Mouse (Mus musculus) megakaryocyte, embryonic 14.5 days (primary cell): Measurements from ENCODE around the gene Samd8. TPM values are rescaled to one million over a fixed set of nuclear protein-coding genes. Genes with fewer than 3 reads are reported as not detected.

Source experiments
- H3K27me3 ChIP-seq: replicated peaks from 2 replicates; pipeline ENCODE3; 2012; ENCODE audit warnings: inconsistent platforms
- H3K36me3 ChIP-seq: replicated peaks from 2 replicates; pipeline ENCODE3; 2012; ENCODE audit warnings: low read length, inconsistent platforms, mixed read lengths
- H3K4me1 ChIP-seq: 2 replicates; pipeline ENCODE4 v1.6.1; 2012; ENCODE audit warnings: inconsistent platforms
- H3K4me3 ChIP-seq: replicated peaks from 2 replicates; pipeline ENCODE3; 2012; ENCODE audit warnings: moderate library complexity, mild to moderate bottlenecking, inconsistent platforms
- H3K9me3 ChIP-seq: 2 replicates; pipeline ENCODE4 v1.6.1; 2012; ENCODE audit warnings: inconsistent platforms
- FLI1 ChIP-seq: IDR thresholded peaks from 2 replicates; pipeline ENCODE4 v1.6.1; 2012; ENCODE audit warnings: low read length, inconsistent platforms, mixed read lengths
- GATA1 ChIP-seq: IDR thresholded peaks from 3 replicates; pipeline ENCODE4 v1.6.1; 2012; ENCODE audit warnings: mixed read lengths, low read length, inconsistent platforms, borderline replicate concordance
- polyA plus RNA-seq: library from polyadenylated mRNA; stranded (reverse); fragments of >175 nt; gene quantifications from 2 replicates; pipeline ENCODE4 v1.2.3, GENCODE M21; 2012; ENCODE audit warnings: low replicate concordance; ENCODE audit not compliant: insufficient read depth

The Samd8 gene
- polyA plus RNA-seq, 1 experiment, result 1.7 TPM

DNA sequence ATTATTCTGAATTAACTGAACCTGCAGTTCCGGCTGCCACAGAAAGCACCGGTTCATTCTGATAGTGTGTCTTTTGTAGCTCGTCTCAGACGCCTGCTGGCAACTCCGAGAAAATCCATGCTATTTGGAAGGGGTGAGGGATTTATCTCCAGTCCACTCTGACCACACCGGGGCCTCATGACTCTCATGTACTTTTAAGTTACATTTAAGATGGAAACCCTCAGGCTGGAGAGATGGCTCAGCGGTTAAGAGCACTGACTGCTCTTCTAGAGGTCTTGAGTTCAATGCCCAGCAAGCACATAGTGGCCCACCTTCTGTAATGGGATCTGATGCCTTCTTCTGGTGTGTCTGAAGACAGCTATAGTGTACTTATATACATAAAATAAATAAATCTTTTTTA lies 72.0 kb downstream of the Samd8 start:
- Histone ChIP-seq H3K36me3 (no peaks in the 10 kb centered on the region), H3K4me3 (peak overlapping the region; percentile 14), H3K4me1 (peaks cover 85% of the 10 kb centered on the region), H3K27me3 (no peaks in the 10 kb centered on the region), H3K9me3 (no peaks in the 10 kb centered on the region)
- TF ChIP-seq GATA1, result no peak
- TF ChIP-seq FLI1, result no peak

DNA sequence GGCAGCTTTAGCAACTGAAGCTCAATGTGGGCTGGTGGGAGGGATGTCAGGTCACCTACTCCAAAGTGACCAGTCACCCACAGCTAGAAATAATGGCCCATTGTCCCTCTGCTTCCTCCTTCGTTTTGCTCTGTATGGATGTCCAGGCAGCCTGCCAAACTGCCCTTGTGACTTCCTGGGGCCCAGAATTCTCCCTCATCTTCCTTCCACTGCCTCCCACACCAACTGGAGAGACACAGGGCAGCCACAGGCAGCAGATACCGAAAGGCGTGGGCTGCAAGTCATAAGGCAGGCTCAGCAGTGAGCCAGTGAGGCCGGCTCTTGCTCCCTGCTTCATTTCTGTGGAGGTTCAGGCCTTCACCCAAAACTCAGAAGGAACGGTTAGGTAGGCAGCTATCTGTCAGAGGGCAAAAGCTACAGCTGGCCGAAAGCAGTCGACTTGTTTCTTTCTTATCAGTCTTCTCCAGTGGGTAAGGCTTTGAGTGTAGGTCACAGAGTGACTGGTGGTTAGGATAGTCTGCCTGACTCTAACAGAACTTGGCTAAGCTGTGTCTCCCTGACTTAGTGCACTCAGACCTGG lies 72.6 kb downstream of the Samd8 start:
- TF ChIP-seq GATA1 (no peak; the same call in 2 of the 3 replicates), FLI1 (no peak)
- peaks cover 90% of the 10 kb centered on the region for H3K4me1 ChIP-seq
- H3K36me3 ChIP-seq, result no peaks in the 10 kb centered on the region
- H3K27me3 ChIP-seq, result no peaks in the 10 kb centered on the region
- peak overlapping the region; percentile 85 for H3K4me3 ChIP-seq
- H3K9me3 ChIP-seq, result no peaks in the 10 kb centered on the region

- TF ChIP-seq FLI1 (no peak), GATA1 (no peak)
- no peaks in the 10 kb centered on the region for H3K36me3 ChIP-seq
- no peaks in the 10 kb centered on the region for H3K9me3 ChIP-seq
- no peaks in the 10 kb centered on the region for H3K27me3 ChIP-seq
- H3K4me1 ChIP-seq, result peaks cover 93% of the 10 kb centered on the region
- no peak overlapping the region for H3K4me3 ChIP-seq
Observed at GRCm38 (mm10) chr14:21823897-21824296, 73.6 kb downstream of the Samd8 start.

DNA sequence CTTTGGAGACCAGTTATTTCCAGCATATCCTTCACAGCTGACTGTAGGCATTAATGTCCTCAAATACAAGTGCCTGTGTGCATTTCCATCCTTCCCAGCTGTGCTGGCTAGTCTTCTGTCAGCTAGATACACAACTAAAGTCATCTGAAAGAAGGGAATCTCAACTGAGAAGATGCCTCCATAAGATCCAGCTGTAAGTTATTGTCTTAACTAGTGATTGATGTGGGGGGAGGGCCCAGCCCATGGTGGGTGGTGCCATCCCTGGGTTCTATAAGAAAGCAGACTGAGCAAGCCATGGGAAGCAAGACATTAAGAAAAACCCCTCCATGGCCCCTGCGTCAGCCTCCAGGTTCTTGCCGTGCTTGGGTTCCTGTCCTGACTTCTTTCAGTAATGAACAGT lies 74.6 kb downstream of the Samd8 start, which contains the start of gene Vdac2:
Gene Vdac2, plus strand, starts transcription at position 301 of the 400 bp plus-strand sequence.
- Histone ChIP-seq H3K4me3 (no peak within 1 kb of the TSS), H3K4me1 (peaks cover 98% of the 10 kb centered on the region), H3K9me3 (no peaks in the 10 kb centered on the region), H3K36me3 (no peaks in the 10 kb centered on the region), H3K27me3 (no peaks in the 10 kb centered on the region)
- TF ChIP-seq FLI1 (no peak), GATA1 (no peak)

GRCm38 (mm10) chr14:21825786-21826491 lies 75.6 kb downstream of the Samd8 start:
- Histone ChIP-seq H3K36me3 (no peaks in the 10 kb centered on the region), H3K27me3 (no peaks in the 10 kb centered on the region), H3K4me1 (peaks cover 97% of the 10 kb centered on the region), H3K4me3 (no peak overlapping the region), H3K9me3 (no peaks in the 10 kb centered on the region)
- TF ChIP-seq FLI1 (no peak), GATA1 (no peak)

DNA sequence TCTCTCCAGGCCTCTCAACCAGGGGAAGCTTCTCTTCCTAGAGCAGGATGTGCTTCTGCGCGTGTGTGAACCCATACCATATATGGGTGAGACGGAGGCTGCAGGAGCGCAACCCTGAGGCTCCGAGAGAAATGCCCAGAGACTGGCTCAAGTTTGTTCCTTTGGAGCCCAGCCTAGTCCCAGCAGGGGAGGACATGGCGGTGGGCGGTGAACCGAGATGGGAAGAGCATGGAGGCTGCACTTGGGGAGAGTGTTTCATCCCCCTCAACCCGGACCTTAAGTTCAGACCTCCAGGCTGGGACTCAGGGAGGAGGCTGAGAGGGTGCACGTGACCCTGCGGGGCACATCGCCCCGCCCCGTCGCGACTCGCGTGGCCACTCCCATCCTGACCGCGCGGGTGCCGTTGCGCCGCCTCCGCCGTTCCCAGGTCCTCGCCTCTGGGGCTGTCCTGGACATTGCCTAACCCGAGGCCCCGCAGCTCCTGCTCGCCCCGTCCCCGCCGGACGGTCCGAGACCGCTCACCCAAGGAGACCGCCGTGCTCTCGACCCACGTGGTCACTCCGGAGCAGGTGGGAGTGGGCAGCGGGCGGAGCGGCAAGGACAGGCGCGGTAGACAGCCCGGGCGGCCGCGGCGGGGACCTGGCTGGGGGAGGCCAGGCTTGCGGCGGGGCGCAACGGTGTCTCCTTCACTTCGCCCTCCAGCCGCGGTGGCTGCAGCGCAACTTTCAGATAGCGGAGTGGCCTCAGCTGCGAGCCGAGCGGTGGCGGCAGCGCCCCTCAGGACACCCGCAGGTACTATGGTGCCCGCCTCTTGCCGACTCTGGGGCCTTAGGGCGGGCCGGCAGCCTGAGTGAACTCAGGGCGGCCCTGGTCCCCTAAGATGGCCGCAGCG lies 80.8 kb downstream of the Samd8 start:
- TF ChIP-seq FLI1 (no peak), GATA1 (no peak)
- H3K9me3 ChIP-seq, result no peaks in the 10 kb centered on the region
- H3K4me1 ChIP-seq, result peaks cover 76% of the 10 kb centered on the region
- H3K4me3 ChIP-seq, result peak overlapping the region; percentile 100
- no peaks in the 10 kb centered on the region for H3K27me3 ChIP-seq
- peaks cover 35% of the 10 kb centered on the region for H3K36me3 ChIP-seq

DNA sequence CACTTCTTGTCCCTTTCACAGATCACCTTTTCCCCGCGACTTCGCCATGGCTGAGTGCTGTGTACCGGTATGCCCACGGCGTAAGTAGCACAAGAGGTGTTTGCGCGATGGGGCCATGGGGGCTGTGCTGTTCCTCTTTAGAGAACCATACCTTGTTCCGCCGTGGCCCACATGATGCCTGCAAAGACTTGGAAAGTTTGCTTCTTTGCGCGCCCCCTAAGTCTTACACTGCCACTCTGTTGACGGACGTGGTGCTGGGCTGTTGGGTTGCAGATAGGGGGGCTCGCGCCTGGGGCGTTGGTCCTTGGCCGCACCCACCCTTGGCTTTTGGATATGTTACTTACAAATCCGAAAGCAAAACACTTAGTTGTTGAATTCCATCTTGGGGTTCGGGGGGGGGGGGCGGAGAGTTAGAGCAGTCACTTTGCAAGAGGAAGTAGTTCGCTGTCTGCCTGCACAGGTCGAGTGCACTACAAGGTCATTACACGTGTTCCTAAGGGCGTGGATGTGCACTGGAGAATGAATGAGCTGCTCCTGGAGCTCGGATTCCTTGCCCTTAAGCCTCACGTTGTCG lies 81.6 kb downstream of the Samd8 start:
- TF ChIP-seq FLI1 (no peak), GATA1 (no peak)
- no peaks in the 10 kb centered on the region for H3K9me3 ChIP-seq
- H3K4me3 ChIP-seq, result peak overlapping the region; percentile 100
- H3K27me3 ChIP-seq, result no peaks in the 10 kb centered on the region
- peaks cover 42% of the 10 kb centered on the region for H3K36me3 ChIP-seq
- peaks cover 71% of the 10 kb centered on the region for H3K4me1 ChIP-seq

- Histone ChIP-seq H3K27me3 (no peaks in the 10 kb centered on the region), H3K9me3 (no peaks in the 10 kb centered on the region), H3K36me3 (peaks cover 94% of the 10 kb centered on the region), H3K4me3 (no peak overlapping the region), H3K4me1 (peaks cover 38% of the 10 kb centered on the region)
- TF ChIP-seq GATA1 (no peak), FLI1 (no peak)
Observed at GRCm38 (mm10) chr14:21838336-21839017, 88.1 kb downstream of the Samd8 start.
